Mouse (Mus musculus) left cerebral cortex, postnatal 25 days (tissue): ENCODE measurements around the gene Chrna1. TPM values are rescaled to one million over a fixed set of nuclear protein-coding genes. Genes with fewer than 3 reads are reported as not detected.
A peak's percentile ranks its signal among the peaks of the same experiment; 100 is the strongest.

Experiments
- DNase-seq, 2 experiments: peaks; one replicate each; pipeline ENCODE4 v3.0.0; 2022; ENCODE audit warnings: low spot score in 2 of 2, mixed read lengths in 1 of 2
- intact Hi-C: fragments of 180-260 bp; cut with DNase I; formaldehyde crosslinking; loops from one replicate; pipeline ENCODE4 v1.15.1; 2025
- total RNA-seq, 2 experiments: library from RNA; stranded (reverse); gene quantifications; 2 replicates each; pipeline ENCODE4 v1.2.3; 2021

Chrna1 gene
- total RNA-seq = under 1 TPM in 1 of 2 experiments, not detected in 1; 0.18 TPM

DNA sequence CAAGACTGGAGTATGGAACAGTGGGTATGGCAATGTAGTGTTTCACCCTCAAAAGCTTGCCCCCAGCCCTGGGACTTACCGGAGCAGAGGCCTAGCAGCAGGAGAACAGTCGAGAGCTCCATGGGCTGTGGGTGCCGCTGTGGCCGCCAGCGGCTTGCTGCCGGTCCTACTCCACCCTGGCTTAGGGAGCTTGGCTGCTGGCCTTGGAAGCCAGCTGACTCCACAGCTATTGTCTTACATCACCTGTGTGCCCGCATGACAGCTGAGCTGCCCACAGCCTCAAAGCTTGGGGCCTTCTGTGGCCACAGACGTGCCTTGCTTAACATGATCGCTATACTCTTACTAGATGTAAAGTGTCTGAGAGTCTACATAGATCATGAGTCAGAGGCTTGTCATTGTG lies at the start of gene Chrna1:
Chrna1 (minus strand) TSS at position 173 of the 400 bp plus-strand sequence.
- no peak for DNase-seq
- intact Hi-C loops = loop anchor here (5.0 kb wide), 1 partner anchor 162 kb away; no protein-coding TSS in a partner anchor

DNA sequence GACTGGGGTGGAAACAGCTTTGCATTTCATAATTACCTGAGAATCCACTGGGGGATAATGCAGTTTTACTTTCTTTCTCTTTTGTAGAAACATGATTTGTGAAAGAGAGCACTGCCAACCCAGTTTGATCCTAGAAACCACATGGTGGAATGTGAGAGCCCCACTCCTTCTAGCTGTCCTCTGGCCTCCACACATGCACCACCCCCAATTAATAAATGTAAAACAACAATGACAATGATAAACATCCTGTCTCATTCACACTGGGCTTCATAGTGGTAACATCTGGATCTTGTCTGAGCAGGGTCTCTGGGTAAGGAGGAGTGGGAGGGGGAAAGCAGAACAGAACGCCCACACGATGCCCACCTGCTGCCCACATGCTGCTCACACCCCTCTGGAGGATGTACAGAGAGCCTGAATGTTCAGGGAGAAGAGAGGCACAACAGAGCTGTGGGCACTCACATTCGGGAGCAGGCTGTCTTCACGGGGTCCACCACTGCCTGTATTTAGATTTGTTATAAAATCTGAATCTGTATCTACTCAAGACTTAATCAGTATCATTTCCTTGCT lies 38.4 kb upstream of the Chrna1 start:
- no peak for DNase-seq
- intact Hi-C loops = no loop called here

DNA sequence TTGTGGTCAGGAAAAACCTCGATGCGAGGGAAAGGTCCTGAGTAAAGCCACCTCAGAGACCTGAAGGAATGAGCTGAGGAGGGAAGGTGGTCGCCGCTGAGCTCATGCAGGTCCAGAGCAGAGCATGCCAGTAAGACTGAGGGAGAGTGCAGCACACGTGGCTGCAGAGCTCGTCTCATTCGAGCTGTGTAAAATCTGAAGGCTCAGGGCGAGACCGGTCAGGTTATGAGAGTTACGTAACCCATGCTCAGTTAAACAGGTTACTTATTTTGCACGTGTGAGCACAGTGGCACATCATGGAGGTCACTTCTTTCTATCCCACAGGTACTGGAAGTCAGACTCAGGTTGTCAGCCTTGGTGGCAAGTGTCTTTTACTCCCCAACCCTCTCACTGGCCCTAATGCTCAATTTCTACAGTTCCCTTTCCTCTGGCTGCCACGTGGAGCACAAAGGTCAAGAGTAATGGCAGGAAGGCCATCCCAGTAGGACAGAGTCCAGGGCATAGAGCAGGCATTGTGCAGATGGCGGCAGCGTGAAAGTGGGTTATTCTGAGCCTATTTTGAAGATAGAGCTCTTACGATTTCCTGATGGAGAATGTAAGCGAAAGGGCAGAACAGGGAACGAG lies 36.4 kb upstream of the Chrna1 start:
- DNase-seq = no peak

DNA sequence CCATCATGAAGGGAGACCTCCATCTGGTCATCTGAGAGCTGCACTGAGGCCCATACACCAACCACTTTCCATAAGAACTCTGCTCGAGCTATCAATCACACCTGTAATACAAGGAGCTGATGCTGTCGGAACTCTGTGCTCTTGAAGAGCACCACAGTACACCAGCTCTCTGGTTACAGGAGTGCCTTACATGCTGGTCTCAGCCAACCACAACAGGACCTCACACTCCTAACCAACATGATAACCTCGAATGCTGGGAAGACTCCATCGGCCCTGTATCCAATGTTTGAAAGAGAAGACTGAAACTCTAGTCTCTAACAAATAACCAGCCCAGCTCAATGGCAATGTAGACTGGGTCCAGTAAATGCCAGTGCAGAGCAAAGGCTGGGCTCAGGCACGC lies 35.3 kb upstream of the Chrna1 start:
- no peak for DNase-seq
- intact Hi-C loops = no loop called here

More for the DNA sequence above, 36.4 kb upstream of the Chrna1 start:
- intact Hi-C loops = no loop called here

DNA sequence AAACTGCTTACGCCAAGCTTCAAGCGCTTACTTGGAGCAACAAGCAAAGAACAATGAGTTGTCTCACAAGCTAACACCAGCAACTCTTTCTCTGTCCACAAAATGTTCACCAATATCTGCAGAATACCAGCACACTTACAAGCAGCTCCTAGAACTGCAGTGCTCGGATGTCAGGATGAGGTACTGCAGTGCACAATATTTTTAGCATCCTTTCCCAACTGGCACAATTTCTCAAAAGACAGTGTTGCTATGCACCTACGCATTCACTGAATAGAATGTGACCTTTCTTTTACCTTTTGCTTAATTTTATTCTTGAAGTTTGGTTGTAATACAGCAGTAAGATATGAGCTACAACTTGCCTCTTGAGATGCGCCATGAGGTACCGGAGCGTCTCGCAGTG lies 34.2 kb upstream of the Chrna1 start:
- intact Hi-C loops = no loop called here
- no peak for DNase-seq

DNA sequence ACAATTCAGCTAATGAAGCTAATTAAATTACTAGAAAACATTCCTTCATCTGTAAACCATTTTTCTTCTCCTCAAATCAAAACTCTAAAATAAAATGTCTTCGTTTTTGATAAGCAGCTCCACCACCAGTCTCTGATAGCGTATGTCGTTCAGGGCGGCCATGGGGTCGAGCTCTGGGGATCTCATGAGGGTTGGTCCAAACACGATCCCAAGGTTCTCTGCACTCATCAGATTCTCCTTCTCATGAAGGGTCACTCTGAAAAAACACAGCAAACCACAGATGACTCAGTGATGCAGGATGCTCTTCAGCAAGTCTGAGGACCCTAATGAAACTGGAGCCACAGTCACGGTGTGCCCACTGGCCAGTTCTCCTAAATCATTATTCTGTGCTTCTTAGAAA lies 32.8 kb upstream of the Chrna1 start:
- intact Hi-C loops = no loop called here
- DNase-seq = no peak

DNA sequence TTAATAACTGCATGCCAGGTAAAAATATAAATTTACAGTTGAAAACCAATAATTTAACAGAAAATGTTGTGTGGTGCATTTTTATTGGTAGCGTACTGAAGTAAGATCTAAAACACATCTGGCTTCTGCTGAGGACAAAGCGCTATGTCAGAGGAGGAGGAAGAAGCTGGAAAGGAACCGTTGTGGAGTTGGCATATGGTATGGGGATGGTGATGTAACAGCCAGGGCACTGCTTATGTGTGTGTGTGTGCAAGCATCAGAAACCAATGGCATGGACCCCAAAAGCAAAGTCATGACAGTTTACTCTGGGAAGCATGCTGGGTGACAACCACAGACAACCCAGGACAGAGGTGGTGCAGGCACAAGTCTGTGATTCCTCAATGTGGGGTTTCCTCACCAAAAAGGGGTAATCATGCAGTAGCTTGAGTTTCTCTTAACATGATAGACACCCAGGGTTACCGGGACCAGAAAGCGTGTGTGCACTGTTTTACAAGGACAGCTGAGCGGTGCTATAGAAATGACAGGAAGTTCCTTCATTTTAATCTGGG lies 32.3 kb upstream of the Chrna1 start:
- intact Hi-C loops = no loop called here
- no peak for DNase-seq

DNA sequence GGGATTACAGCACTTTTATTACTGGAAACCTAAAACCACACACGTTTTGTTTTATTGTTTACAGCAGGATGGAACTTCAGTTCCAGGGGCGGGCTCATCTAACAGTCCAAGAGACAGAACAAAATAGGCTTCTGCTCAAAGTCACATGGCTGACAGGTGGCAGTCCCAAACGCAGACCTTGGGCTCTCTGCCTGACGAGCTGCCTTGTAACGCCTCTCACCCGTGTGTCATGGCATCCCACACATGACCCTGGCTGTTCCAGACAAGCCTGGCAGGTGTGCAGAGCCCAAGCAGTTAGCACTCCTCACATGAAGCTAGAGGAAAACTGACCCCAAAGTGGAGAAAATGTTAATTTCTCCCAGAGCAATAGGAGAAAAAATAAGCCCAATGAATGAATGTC lies 31.7 kb upstream of the Chrna1 start:
- intact Hi-C loops = no loop called here
- no peak for DNase-seq

DNA sequence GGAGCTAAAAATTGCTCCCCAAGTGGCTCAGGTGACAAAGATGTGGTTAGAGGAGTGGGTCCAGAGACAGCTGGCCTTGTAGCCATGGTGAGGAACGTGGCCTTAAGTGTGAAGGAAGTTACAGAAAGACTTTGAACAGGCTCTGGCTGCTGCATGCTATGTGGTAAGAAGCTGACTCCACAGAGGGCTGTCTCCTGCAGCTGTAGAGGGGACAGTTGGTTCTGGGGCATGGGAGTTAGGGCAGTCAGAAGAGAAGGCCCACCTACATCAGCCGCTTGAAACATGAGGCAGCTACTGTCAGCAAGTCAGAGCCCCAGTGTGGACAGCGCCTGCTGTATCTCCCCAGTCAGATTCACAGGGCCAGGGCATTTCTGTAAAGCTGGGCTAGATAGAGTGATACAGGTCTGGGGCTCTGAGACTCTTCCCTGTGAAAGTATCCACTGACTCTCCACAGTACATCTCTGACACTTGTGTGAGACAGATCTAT lies 29.6 kb upstream of the Chrna1 start:
- no peak for DNase-seq
- intact Hi-C loops = no loop called here

DNA sequence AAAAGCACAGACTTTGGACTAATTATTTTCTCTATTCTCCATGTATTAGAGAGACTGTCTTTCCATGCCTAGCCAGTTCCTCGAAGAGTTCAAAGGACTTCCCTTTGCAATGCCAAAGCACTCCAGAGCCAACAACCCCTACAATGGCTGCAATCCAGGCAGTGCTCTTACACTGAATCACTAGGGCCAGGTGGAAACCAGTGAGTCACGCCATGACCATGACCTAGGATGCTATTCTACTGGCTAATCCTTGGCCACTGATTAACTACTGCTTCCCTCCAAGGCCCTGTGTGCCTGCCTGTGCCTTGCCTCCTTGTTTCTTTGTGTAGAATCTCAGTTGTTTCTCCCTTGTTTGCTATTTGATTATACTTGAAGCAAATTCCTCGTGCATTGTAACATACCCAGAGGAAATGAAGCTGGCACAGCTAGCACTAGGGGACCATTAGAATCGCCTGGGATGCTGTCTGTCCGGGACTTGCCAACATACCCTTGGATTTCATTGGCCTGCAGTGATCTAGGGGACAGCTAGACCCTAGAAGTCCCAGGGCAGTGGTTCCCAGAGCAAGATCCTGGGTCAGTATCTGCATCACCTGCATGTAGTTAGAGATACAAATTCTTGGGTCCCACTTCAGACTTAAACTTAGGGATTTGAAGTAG lies 29.1 kb upstream of the Chrna1 start:
- intact Hi-C loops = no loop called here
- DNase-seq = no peak

DNA sequence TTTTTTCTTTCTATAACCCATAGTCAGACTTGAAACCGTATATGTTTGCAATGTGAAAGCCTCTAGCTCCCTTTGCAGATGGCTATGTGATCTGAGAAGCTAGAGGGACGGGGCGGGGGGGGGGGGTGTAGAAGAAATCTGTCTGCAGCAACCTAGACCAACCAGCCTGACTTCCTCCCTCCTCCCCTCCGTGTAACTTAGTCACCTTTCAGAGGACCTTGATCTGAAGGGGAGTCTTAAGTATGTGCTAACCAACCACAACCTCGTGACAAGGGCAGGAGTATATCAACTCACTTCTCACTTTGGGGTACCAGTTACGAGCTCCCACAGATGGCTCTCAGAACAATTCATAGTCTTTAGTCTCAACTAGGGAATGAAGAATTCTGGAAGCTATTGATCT lies 28.3 kb upstream of the Chrna1 start:
- intact Hi-C loops = no loop called here
- no peak for DNase-seq

DNA sequence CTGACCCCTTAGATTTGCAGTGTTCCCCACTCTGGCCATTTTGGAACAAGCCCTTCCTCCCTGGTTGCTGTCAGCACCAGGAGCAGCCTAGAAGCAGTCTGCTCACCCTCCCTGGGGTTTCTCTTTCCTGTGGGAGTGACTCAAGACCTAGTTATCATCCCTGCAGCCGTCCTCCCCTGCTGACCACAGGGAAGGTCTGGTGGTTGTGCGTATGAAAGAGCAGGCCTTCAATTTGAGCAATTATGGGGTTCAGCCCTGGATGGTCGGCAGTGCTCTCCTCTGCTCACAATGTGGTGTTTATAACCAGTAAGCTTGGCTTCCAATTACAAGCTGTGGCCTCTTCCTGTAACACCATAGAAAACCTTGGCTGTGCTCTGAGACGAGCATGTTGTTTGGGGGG lies 27.5 kb upstream of the Chrna1 start:
- intact Hi-C loops = no loop called here
- no peak for DNase-seq

DNA sequence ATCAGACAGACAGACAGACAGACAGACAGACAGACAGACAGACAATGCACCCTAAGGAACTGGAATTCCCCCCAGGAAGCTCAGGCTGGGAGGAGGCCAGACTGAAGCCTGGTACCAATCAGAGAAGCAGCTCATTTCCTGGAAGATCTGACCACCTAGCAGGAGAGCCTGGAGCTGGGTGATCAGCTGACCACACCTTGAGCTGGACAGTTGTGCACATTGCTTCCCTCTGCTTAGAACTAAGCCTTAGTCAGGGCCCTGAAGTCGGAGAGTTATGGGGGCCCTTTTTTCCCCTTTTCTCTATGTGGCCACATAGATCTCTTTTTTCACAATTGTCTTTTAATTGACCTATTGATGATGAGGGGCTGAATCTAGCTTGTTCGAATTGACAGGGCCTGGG lies 27.0 kb upstream of the Chrna1 start:
- no peak for DNase-seq
- intact Hi-C loops = no loop called here

DNA sequence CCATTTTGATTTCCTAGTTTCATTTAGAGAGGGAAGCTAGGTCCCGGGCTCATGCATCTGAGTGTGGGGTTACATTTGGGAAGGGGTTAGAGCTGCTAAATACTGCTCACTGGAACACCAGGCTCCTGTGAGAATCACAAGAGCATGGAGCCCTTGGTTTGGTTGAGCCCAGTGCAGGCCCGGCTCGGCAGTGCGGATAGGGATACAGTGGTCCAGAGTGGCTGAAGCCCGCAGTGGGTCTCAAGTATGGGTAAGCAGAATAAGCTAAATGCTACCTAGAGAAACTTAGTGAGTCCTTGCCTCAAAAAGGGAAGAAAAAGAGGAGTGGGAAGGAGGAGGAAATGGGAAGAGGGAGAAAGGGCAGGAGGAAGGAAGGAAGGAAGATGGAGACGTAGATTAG lies 26.5 kb upstream of the Chrna1 start:
- intact Hi-C loops = no loop called here
- no peak for DNase-seq

DNA sequence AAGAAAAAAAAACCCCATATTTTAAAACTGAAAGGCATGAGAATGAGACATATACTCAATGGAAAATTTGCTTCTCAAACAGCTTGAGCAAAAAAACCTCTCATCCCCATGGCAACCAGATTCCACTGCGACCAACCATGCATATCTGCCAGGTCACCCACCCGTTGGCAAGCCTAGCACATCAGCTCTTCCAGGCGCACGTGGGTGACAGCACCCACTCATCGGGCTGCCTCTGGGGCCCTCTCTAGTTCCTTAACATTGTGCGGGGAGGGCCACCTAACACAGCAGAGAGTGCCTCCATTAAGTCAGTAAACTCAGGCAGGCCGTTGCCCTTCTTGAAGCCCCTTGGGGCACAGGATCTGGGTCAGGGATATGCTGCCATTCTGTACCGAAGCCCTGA lies 24.9 kb upstream of the Chrna1 start:
- DNase-seq = peak; percentile 89 to 98
- intact Hi-C loops = loop anchor here (1.0 kb wide), 1 partner anchor 9 kb away; no protein-coding TSS in a partner anchor

DNA sequence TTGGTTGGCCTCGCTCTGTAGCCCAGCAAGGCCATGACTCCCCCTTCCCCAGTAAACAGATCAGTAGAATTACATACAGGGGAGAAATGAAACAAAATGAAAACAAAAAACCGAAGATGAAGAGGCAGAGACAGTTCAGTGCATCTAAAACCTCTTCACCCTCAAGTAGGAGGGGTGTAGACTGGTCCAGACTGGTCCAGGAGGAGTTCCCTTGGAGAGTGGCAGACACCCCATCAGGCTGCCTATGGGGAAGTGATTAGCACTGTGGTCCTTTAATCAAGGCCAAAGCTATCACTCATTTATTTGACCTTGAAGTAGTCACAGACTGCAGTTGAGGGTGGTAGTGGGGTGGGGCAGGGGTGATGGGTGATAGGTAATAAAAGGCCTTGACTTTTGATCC lies 24.4 kb upstream of the Chrna1 start:
- DNase-seq = no peak
- intact Hi-C loops = no loop called here

DNA sequence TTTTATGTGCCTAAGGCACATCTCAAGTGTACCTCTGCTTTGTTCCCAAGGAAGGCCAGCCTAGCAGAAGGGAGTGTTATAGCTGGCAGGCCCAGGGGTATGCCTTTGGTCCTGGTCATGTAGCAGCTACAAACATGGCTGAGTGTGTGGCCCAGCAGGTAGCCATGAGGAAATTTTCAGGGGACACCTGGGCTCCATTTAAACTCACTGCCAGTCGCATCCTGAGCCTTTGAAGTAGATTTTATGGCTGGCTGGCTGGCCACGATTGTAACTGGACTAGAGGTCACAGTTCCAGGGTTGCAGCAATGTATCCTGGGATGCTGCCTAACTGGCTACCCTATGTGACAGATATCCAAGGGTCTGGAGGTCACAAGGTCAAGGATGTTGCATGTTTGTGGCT lies 20.5 kb upstream of the Chrna1 start:
- DNase-seq = no peak
- intact Hi-C loops = no loop called here

DNA sequence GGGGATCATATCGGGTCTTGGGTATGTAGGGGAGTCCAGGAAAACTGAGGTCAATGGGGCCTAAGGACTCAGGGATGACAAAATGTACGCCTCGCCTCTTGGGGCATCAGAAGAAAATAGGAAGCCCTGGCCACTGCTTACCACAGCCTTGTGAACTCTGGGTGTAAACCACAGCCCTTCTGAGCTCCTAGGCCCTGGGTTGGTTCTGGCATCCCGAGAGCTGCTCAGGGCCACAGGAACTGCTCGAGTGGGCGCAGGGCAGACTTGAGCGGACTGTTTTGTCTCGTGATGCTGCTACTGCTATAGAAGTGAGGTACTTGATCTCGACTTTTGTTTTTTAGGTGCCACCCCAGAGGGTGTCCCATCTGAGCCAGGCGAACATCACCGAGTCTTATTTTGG lies 17.6 kb upstream of the Chrna1 start:
- no peak for DNase-seq
- intact Hi-C loops = loop anchor here (2.0 kb wide), 1 partner anchor 25 kb away; no protein-coding TSS in a partner anchor

DNA sequence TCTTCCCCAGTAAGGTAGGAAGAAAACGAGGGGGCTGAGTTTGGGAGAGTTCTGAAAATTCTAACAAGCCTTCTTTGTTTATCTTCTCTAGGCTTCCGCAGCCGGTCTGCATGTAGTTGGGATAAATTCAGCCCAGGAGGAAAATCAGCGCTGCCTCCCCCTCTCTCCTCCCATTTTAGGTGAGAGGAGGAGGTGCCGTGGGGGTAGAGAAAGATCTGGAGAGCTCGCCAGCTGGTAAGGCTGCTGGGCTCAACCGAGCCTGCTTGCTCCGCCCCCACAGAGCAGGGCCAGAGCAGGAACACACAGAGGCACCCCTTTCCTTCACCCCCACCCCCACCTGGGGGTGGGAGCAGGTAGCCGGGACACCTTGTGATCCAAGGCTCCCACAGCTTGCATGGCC lies 16.6 kb upstream of the Chrna1 start:
- DNase-seq = peak; percentile 86 to 98
- intact Hi-C loops = loop anchor here (1.0 to 2.0 kb wide), 2 partner anchors 9 to 24 kb away; no protein-coding TSS in a partner anchor

DNA sequence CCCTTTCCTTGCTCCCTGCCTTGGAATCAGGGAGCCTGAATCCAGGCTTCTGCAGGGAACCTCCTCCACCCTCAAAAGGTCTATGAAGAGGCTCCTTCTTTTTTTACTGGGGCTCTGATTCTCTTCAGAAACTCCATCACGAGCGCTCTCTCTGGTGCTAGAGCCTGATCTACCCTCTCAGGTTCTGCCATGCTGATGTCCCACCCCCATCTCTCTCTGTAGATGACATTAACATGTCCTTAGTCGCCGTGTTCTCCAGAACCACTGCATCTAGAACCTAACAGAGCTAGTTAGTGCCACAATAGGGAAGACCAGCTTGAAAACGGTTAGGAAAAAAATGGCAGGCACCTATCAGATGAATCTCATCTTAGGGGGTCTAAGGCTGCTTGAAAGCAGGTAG lies 16.2 kb upstream of the Chrna1 start:
- no peak for DNase-seq
- intact Hi-C loops = loop anchor here (1.0 to 2.0 kb wide), 2 partner anchors 9 to 24 kb away; no protein-coding TSS in a partner anchor

DNA sequence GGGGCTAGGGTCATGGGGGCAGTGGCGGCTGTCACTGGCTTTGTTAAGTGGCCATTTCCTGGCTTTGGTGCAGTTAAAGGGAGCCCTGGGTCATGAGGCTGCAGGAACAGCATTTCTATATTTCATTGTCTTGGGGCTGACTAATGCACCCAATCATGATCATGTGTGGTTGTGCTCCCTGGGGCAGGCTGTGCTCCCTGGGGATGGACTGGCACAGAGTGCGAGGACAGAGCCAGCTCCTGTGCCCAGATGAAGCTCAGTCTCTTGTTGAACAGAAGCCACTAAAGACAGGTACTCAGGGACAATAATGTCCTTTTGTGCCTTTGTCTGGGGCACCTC lies 12.9 kb upstream of the Chrna1 start:
- no peak for DNase-seq
- intact Hi-C loops = loop anchor here (2.0 kb wide), 1 partner anchor 104 kb away; no protein-coding TSS in a partner anchor
